Mouse (Mus musculus): Measurements from ENCODE around the gene Zfp580. TPM values are rescaled to one million over a fixed set of nuclear protein-coding genes. Genes with fewer than 3 reads are reported as not detected.
"Not testable (repeated sequence)": the region's sequence is repeated elsewhere in the genome, so short reads cannot be mapped to it uniquely, and the experiment has no call there.

Gene Zfp580
- polyA plus RNA-seq, 1 experiment from 2014 or later: 51.8 TPM

DNA sequence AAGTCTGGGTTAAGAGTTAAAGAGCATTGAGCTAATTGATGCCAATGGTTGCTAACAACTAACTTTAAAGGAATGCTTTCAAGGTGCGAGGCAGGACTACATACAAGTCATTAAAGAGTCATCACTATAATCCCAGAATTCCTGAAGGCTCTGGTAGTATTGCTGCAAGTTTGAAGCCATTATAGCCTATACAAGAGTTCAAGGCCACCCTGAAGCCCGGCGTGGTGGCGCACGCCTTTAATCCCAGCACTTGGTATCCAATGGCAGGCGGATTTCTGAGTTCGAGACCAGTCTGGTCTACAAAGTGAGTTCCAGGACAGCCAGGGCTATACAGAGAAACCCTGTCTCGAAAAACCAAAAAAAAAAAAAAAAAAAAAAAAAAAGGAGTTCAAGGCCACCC, 31.8 kb upstream of the Zfp580 start:
- not testable (repeated sequence) for H3K27me3 ChIP-seq; H3K9me3 ChIP-seq (replicated peaks); H3K9ac ChIP-seq; ATAC-seq (ENCODE audit: low FRiP score)
- 30% methylated on average over 8 of the region's 8 CpGs for WGBS
- peak overlapping the region; percentile 92; the same call in 1 of the 2 replicates for H3K27ac ChIP-seq
- peak overlapping the region; percentile 75 for H3K4me3 ChIP-seq
- peaks cover 15% of the 10 kb centered on the region for H3K4me1 ChIP-seq
- peaks cover 34% of the 10 kb centered on the region for H3K36me3 ChIP-seq
- H3K4me2 ChIP-seq (replicated peaks): peak overlapping the region; percentile 84

DNA sequence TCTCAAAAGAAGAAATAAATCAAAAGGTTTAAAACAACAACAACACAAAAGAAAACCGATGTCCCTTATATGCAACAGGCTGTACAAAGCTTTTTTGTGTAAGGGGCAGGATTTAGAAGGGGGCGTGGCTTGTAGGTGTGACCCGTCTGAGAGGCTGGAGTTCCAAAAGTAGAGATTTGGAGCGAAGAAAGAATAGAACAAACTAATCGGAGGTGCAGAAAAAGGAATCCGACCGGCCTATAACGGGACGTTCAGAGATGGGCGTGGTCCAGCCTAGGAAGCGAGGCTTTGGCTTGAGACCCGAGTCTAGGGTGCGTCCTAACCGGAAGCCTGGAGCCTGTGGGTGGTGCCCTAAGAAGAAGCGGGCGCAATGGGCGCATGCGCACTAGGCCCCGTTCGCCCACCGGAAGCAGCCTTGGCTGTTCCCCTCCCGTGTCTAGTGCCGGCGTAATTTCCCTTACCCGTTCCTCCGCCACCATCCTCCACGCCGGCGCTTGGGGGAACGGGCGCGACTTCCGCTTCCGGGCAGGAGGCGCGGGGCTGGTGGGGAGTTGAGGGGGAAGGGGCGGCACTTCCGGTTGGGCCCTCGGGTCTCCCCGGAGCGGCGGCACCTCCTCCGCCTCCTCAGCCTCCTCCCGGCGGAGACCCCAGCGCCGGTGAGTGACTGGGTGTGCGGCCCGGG, 31.2 kb upstream of the Zfp580 start, which contains the start of the genes Zfp865 and Ccdc106:
Gene Zfp865 (plus strand): TSS at position 377 of the 682 bp plus-strand sequence.
Gene Ccdc106 (plus strand): TSS at position 554 of the 682 bp plus-strand sequence.
- H3K36me3 ChIP-seq: peaks cover 37% of the 10 kb centered on the region
- no peaks in the 10 kb centered on the region for H3K9me3 ChIP-seq (replicated peaks)
- WGBS: under 1% methylated on average over 43 of the region's 49 CpGs
- peak; percentile 94 for ATAC-seq (ENCODE audit: low FRiP score)
- H3K4me1 ChIP-seq: peaks cover 15% of the 10 kb centered on the region
- H3K4me3 ChIP-seq: peak within 1 kb of the TSS; percentile 75
- H3K27me3 ChIP-seq: no peaks in the 10 kb centered on the region
- H3K9ac ChIP-seq: peak within 1 kb of the TSS; percentile 93
- H3K4me2 ChIP-seq (replicated peaks): peak within 1 kb of the TSS; percentile 84
- H3K27ac ChIP-seq: peak within 1 kb of the TSS; percentile 92

DNA sequence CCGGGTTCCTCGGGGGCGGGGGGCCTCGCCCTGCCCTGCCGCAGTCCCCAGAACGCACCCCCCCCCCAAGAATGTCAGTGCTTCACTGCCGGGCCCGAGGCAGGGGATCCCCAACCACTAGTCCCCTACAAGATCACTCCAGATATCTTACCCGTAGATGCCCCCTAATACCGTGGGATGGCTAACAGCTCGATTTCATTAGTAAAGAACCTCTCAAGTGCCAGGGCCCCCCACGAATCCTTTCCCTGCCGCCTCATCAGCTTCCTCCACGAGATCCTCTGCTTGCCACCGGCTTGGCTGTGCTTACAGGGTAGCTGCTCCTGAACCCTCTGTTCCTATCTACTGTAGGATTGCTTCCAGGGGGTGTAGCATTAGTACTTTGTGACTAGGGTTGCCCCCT, 30.7 kb upstream of the Zfp580 start:
- under 1% methylated on average over 10 of the region's 15 CpGs for WGBS
- Histone ChIP-seq H3K9ac (peak overlapping the region; percentile 93), H3K36me3 (peaks cover 38% of the 10 kb centered on the region), H3K4me2 (replicated peaks) (peak overlapping the region; percentile 84), H3K9me3 (replicated peaks) (no peaks in the 10 kb centered on the region), H3K4me3 (peak overlapping the region; percentile 75), H3K27me3 (no peaks in the 10 kb centered on the region), H3K27ac (peak overlapping the region; percentile 92), H3K4me1 (peaks cover 15% of the 10 kb centered on the region)
- ATAC-seq (ENCODE audit: low FRiP score): peak; percentile 61; the same call in 1 of the 2 replicates

DNA sequence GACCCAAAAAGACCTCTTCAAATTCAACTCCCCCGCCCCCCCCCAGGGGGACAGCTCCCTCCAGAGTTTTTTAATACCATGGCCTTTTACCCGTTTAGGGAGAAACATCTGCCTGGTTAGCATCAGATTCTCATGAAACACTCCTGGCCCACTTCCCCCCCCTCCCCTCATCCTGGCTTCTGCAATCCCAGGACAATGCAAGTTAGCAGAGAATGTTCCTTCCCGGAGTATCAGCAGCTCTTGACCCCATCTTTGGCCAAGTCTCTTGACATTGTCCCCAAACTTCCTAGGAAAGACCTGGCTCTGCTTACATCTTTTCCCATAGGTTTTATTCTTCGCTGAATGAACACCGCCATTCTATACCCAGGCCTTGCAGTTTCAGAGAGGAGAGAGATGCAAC, 30.1 kb upstream of the Zfp580 start:
- Histone ChIP-seq H3K9me3 (replicated peaks) (no peaks in the 10 kb centered on the region), H3K27ac (peak overlapping the region; percentile 92; the same call in 1 of the 2 replicates), H3K4me1 (peaks cover 10% of the 10 kb centered on the region), H3K4me2 (replicated peaks) (peak overlapping the region; percentile 84), H3K4me3 (peak overlapping the region; percentile 75), H3K9ac (peak overlapping the region; percentile 93), H3K27me3 (no peaks in the 10 kb centered on the region), H3K36me3 (peaks cover 44% of the 10 kb centered on the region)
- WGBS: 59% methylated on average over 5 of the region's 5 CpGs
- ATAC-seq (ENCODE audit: low FRiP score): no peak

DNA sequence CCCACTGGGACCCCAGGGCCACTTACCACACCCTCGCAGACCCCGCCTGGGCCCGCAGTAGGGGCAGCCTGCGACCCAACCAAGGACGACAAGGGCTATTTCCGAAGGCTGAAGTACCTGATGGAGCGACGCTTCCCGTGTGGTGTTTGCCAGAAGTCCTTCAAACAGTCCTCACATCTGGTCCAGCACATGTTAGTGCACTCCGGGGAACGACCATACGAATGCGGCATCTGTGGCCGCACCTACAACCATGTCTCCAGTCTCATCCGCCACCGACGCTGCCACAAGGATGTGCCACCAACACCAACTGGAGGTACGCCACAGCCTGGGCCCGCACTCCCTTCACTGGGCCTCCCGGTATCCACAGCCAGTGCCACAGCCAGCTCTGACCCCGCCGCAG, 21.8 kb upstream of the Zfp580 start:
- no peaks in the 10 kb centered on the region for H3K27me3 ChIP-seq
- H3K4me1 ChIP-seq: no peaks in the 10 kb centered on the region
- no peak overlapping the region for H3K4me3 ChIP-seq
- H3K4me2 ChIP-seq (replicated peaks): no peak overlapping the region
- no peak overlapping the region for H3K9ac ChIP-seq
- H3K36me3 ChIP-seq: peaks cover 85% of the 10 kb centered on the region
- H3K27ac ChIP-seq: no peak overlapping the region
- H3K9me3 ChIP-seq (replicated peaks): peaks cover 35% of the 10 kb centered on the region
- ATAC-seq (ENCODE audit: low FRiP score): no peak
- 93% methylated on average over 22 of the region's 22 CpGs for WGBS

DNA sequence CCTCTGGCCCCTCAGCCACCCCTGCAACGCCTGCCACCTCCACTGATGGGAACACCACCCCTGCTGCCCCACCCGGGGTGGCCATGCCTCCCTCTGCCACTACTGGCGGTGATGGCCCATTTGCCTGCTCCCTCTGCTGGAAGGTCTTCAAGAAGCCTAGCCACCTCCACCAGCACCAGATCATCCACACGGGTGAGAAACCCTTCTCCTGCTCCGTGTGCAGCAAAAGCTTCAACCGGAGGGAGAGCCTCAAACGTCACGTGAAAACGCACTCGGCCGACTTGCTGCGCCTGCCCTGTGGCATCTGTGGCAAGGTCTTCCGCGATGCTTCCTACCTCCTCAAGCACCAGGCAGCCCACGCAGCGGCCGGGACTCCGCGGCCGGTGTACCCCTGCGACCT, 21.4 kb upstream of the Zfp580 start:
- 91% methylated on average over 21 of the region's 21 CpGs for WGBS
- Histone ChIP-seq H3K9me3 (replicated peaks) (peaks cover 35% of the 10 kb centered on the region), H3K36me3 (peaks cover 85% of the 10 kb centered on the region), H3K4me3 (no peak overlapping the region), H3K4me2 (replicated peaks) (no peak overlapping the region), H3K4me1 (no peaks in the 10 kb centered on the region), H3K9ac (no peak overlapping the region), H3K27ac (no peak overlapping the region), H3K27me3 (no peaks in the 10 kb centered on the region)
- no peak for ATAC-seq (ENCODE audit: low FRiP score)

DNA sequence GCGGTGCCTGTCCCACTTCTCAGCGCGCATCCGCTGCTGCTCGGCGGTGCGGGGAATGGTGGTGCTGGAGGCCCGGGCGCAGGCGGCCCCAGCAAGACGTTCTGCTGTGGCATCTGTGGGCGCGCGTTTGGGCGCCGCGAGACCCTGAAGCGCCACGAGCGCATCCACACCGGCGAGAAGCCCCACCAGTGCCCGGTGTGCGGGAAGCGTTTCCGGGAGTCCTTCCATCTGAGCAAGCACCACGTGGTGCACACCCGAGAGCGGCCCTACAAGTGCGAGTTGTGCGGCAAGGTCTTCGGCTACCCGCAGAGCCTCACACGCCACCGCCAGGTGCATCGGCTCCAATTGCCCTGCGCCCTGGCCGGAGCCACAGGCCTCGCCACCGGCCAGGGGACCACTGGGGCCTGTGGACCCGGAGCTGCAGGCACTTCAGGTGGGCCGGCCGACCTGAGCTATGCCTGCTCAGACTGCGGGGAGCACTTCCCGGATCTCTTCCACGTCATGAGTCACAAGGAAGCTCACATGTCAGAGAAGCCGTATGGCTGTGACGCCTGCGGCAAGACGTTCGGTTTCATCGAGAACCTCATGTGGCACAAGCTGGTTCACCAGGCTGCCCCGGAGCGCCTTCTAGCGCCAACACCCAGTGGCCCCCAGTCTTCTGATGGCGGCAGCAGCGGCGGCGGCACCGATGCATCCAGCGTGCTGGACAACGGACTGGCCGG, 20.6 kb upstream of the Zfp580 start:
- no peak overlapping the region for H3K27ac ChIP-seq
- no peaks in the 10 kb centered on the region for H3K4me1 ChIP-seq
- H3K27me3 ChIP-seq: no peaks in the 10 kb centered on the region
- peaks cover 35% of the 10 kb centered on the region for H3K9me3 ChIP-seq (replicated peaks)
- H3K36me3 ChIP-seq: peaks cover 92% of the 10 kb centered on the region
- no peak overlapping the region for H3K4me3 ChIP-seq
- H3K4me2 ChIP-seq (replicated peaks): no peak overlapping the region
- WGBS: 83% methylated on average over 63 of the region's 63 CpGs
- no peak for ATAC-seq (ENCODE audit: low FRiP score)
- no peak overlapping the region for H3K9ac ChIP-seq

DNA sequence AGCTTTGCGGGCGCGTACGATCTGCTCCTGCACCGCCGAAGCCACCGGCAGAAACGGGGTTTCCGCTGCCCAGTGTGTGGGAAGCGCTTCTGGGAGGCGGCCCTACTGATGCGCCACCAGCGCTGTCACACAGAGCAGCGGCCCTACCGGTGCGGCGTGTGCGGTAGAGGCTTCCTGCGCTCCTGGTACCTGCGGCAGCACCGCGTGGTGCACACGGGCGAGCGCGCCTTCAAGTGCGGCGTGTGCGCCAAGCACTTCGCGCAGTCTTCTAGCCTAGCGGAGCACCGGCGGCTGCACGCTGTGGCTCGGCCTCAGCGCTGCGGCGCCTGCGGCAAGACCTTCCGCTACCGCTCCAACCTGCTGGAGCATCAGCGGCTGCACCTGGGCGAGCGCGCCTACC, 19.8 kb upstream of the Zfp580 start:
- WGBS: 79% methylated on average over 45 of the region's 46 CpGs
- Histone ChIP-seq H3K4me2 (replicated peaks) (no peak overlapping the region), H3K4me1 (no peaks in the 10 kb centered on the region), H3K9me3 (replicated peaks) (peaks cover 35% of the 10 kb centered on the region), H3K27ac (no peak overlapping the region), H3K4me3 (no peak overlapping the region), H3K27me3 (no peaks in the 10 kb centered on the region), H3K9ac (no peak overlapping the region), H3K36me3 (peaks cover 90% of the 10 kb centered on the region)
- no peak for ATAC-seq (ENCODE audit: low FRiP score)

DNA sequence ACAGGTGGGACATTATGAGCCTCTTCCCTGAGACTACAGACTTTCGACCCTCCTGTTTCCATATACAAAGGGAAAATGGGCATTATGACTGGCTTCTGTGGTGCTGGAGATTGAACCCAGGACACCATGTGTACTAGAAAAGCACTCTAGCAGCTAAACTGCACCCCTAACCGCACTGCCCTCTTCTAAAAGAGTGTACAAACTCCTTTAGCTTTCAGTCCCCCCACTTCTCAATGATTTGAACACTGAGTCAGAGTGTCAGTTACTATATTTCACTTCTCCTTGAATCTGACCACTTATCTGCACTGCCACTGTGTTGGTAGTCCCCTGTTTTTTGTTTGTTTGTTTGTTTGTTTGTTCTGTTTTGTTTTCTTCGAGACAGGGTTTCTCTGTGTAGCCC, 17.5 kb upstream of the Zfp580 start, which contains the start of gene 4632433K11Rik:
Gene 4632433K11Rik (plus strand): TSS at position 301 of the 400 bp plus-strand sequence.
- 87% methylated on average over 3 of the region's 3 CpGs for WGBS
- peaks cover 73% of the 10 kb centered on the region for H3K36me3 ChIP-seq
- ATAC-seq (ENCODE audit: low FRiP score): no peak
- no peak within 1 kb of the TSS for H3K27ac ChIP-seq
- H3K9ac ChIP-seq: no peak within 1 kb of the TSS
- no peak within 1 kb of the TSS for H3K4me3 ChIP-seq
- peaks cover 34% of the 10 kb centered on the region for H3K9me3 ChIP-seq (replicated peaks)
- H3K4me1 ChIP-seq: 0 out of 2 replicates have a peak, but pooled peaks cover 4% of the 10 kb centered on the region
- no peaks in the 10 kb centered on the region for H3K27me3 ChIP-seq
- no peak within 1 kb of the TSS for H3K4me2 ChIP-seq (replicated peaks)

DNA sequence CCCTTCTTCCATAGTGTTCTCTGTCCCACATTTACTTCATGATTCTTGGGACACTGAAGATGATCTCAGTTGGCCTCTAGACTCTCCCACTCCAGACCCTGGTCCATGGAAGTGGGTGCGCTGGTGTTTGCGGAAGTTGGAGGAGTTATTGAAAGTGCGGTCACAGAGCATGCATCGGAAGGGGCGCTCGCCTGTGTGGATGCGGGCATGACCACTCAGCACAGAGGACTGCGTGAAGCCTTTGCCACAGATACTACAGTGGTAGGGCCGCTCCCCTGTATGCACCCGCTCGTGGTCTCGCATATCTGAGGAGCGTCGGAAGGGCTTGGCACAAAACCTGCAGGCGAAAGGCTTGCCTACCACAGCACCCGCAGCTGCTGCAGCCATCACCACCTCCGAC, 15.7 kb upstream of the Zfp580 start:
- H3K9me3 ChIP-seq (replicated peaks): peaks cover 17% of the 10 kb centered on the region
- H3K36me3 ChIP-seq: peaks cover 55% of the 10 kb centered on the region
- no peak overlapping the region for H3K4me3 ChIP-seq
- H3K9ac ChIP-seq: no peak overlapping the region
- no peaks in the 10 kb centered on the region for H3K27me3 ChIP-seq
- H3K4me1 ChIP-seq: peaks cover 12% of the 10 kb centered on the region; the same call in 1 of the 2 replicates
- ATAC-seq (ENCODE audit: low FRiP score): no peak
- no peak overlapping the region for H3K4me2 ChIP-seq (replicated peaks)
- WGBS: 95% methylated on average over 17 of the region's 17 CpGs
- no peak overlapping the region for H3K27ac ChIP-seq

DNA sequence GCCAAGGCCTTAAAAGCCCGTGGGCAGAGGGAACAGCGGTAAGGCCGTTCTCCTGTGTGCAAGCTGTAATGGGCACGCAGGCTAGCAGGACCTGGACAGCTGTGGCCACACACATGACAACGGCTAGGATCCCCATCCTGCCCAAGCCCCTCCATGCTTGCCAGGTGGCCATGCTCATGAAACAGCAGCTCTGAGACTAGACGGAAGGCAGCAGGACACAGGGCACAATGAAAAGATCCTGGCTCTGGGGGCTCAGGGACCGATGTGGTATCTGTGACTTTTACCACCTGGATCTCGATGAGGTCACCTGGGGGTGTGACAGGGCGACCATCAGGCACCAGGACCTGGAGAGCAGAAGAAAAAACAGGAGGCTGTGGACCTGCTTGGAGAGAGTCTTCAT, 15.2 kb upstream of the Zfp580 start:
- Histone ChIP-seq H3K9ac (no peak overlapping the region), H3K36me3 (peaks cover 50% of the 10 kb centered on the region), H3K27me3 (no peaks in the 10 kb centered on the region), H3K9me3 (replicated peaks) (peaks cover 12% of the 10 kb centered on the region), H3K4me1 (peaks cover 12% of the 10 kb centered on the region; the same call in 1 of the 2 replicates), H3K4me3 (no peak overlapping the region), H3K27ac (no peak overlapping the region), H3K4me2 (replicated peaks) (no peak overlapping the region)
- 90% methylated on average over 9 of the region's 9 CpGs for WGBS
- no peak for ATAC-seq (ENCODE audit: low FRiP score)

DNA sequence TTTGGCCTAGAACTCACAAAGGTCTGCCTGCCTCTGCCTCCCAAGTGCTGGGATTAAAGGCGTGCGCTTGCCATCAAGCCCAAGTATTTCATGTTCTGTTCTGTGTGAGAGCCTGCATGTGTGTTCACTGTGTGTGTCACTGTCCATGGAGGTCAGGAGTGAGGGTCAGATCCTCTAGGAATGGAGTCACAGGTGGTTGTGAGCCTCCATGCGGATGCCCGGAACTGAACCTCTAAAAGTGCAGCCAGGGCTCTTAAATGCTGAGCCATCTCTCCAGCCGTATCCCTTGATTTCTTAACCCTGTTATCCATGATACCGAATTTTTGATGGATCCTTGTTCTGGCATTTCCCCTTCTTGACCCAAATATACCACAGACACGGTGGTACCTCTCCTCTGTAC, 14.3 kb upstream of the Zfp580 start:
- H3K27me3 ChIP-seq: no peaks in the 10 kb centered on the region
- H3K4me2 ChIP-seq (replicated peaks): no peak overlapping the region
- H3K9ac ChIP-seq: no peak overlapping the region
- peaks cover 41% of the 10 kb centered on the region for H3K36me3 ChIP-seq
- no peak overlapping the region for H3K4me3 ChIP-seq
- WGBS: 93% methylated on average over 7 of the region's 7 CpGs
- no peak for ATAC-seq (ENCODE audit: low FRiP score)
- H3K4me1 ChIP-seq: peaks cover 12% of the 10 kb centered on the region; the same call in 1 of the 2 replicates
- H3K27ac ChIP-seq: no peak overlapping the region; the same call in 1 of the 2 replicates
- peaks cover 3% of the 10 kb centered on the region; the same call in 1 of the 2 replicates for H3K9me3 ChIP-seq (replicated peaks)

Data from hindbrain, embryonic 12.5 days (tissue).